Mouse (Mus musculus) G1E (cell line): Measurements from ENCODE around the gene Pkn3.

ENCODE experiments used
- CTCF ChIP-seq: IDR thresholded peaks from 2 replicates; pipeline ENCODE4 v1.5.1; 2012; ENCODE audit warnings: low read depth, low read length, inconsistent platforms, mixed read lengths
- GATA1 ChIP-seq: IDR thresholded peaks from 2 replicates; pipeline ENCODE4 v1.6.1; 2012; ENCODE audit warnings: borderline replicate concordance, low read length, inconsistent platforms, mixed read lengths
- TAL1 ChIP-seq: conservative IDR thresholded peaks from 2 replicates; pipeline ENCODE4 v1.6.1; 2012; ENCODE audit warnings: low read depth, low read length, inconsistent platforms, mixed read lengths

- peak; percentile 72; the same call in 1 of the 2 replicates for TF ChIP-seq CTCF
- no peak for TF ChIP-seq TAL1
- no peak for TF ChIP-seq GATA1
These were observed 25.3 kb upstream of the Pkn3 start for GRCm38 (mm10) chr2:30051992-30052761.
